Mouse (Mus musculus): Measurements from ENCODE around the gene Jak1. TPM values are rescaled to one million over a fixed set of nuclear protein-coding genes. Genes with fewer than 3 reads are reported as not detected.

Gene Jak1
- polyA plus RNA-seq, 1 experiment from 2014 or later = 68.0 TPM

GRCm38 (mm10) chr4:101263968-101264740 is 928 bp downstream of the Jak1 start:
- peak overlapping the region; percentile 86 for H3K9ac ChIP-seq (ENCODE audit: low read depth, low read length)
- peak; percentile 44 for ATAC-seq (ENCODE audit: low FRiP score)
- H3K9me3 ChIP-seq (ENCODE audit: control insufficient read depth, low read length) = no peaks in the 10 kb centered on the region
- H3K4me3 ChIP-seq (ENCODE audit: low read depth, low read length) = peak overlapping the region; percentile 93
- no peaks in the 10 kb centered on the region for H3K4me1 ChIP-seq (replicated peaks; ENCODE audit: control insufficient read depth, insufficient read depth, low read length)
- no peaks in the 10 kb centered on the region for H3K27me3 ChIP-seq (ENCODE audit: control insufficient read depth, insufficient read depth, low read length)
- DNase-seq (ENCODE audit: low spot score) = no peak
- no peaks in the 10 kb centered on the region for H3K36me3 ChIP-seq (ENCODE audit: control insufficient read depth, insufficient read depth, low read length)
- peak overlapping the region; percentile 72 for H3K27ac ChIP-seq (ENCODE audit: low read depth, low read length)
- 8% methylated on average over 26 of the region's 26 CpGs for WGBS
- peak overlapping the region; percentile 74 for H3K4me2 ChIP-seq (replicated peaks; ENCODE audit: low read depth, low read length)

GRCm38 (mm10) chr4:101261596-101261995 is 3.5 kb downstream of the Jak1 start:
- no peaks in the 10 kb centered on the region for H3K4me1 ChIP-seq (replicated peaks; ENCODE audit: control insufficient read depth, insufficient read depth, low read length)
- no peaks in the 10 kb centered on the region for H3K36me3 ChIP-seq (ENCODE audit: control insufficient read depth, insufficient read depth, low read length)
- no peaks in the 10 kb centered on the region for H3K27me3 ChIP-seq (ENCODE audit: control insufficient read depth, insufficient read depth, low read length)
- no peak for DNase-seq (ENCODE audit: low spot score)
- H3K4me2 ChIP-seq (replicated peaks; ENCODE audit: low read depth, low read length) = no peak overlapping the region
- no peak overlapping the region for H3K4me3 ChIP-seq (ENCODE audit: low read depth, low read length)
- no peak overlapping the region for H3K27ac ChIP-seq (ENCODE audit: low read depth, low read length)
- ATAC-seq (ENCODE audit: low FRiP score) = no peak
- no peaks in the 10 kb centered on the region for H3K9me3 ChIP-seq (ENCODE audit: control insufficient read depth, low read length)
- 85% methylated on average over 5 of the region's 5 CpGs for WGBS
- no peak overlapping the region for H3K9ac ChIP-seq (ENCODE audit: low read depth, low read length)

GRCm38 (mm10) chr4:101260744-101261291 is 4.3 kb downstream of the Jak1 start:
- Histone ChIP-seq H3K4me1 (replicated peaks; ENCODE audit: control insufficient read depth, insufficient read depth, low read length) (no peaks in the 10 kb centered on the region), H3K27ac (ENCODE audit: low read depth, low read length) (no peak overlapping the region), H3K9me3 (ENCODE audit: control insufficient read depth, low read length) (no peaks in the 10 kb centered on the region), H3K9ac (ENCODE audit: low read depth, low read length) (no peak overlapping the region), H3K4me2 (replicated peaks; ENCODE audit: low read depth, low read length) (no peak overlapping the region), H3K27me3 (ENCODE audit: control insufficient read depth, insufficient read depth, low read length) (no peaks in the 10 kb centered on the region), H3K4me3 (ENCODE audit: low read depth, low read length) (no peak overlapping the region), H3K36me3 (ENCODE audit: control insufficient read depth, insufficient read depth, low read length) (no peaks in the 10 kb centered on the region)
- DNase-seq (ENCODE audit: low spot score) (no peak), ATAC-seq (ENCODE audit: low FRiP score) (no peak)
- 87% methylated on average over 8 of the region's 8 CpGs for WGBS

- H3K9ac ChIP-seq (ENCODE audit: low read depth, low read length) = no peak overlapping the region
- no peaks in the 10 kb centered on the region for H3K27me3 ChIP-seq (ENCODE audit: control insufficient read depth, insufficient read depth, low read length)
- 87% methylated on average over 3 of the region's 3 CpGs for WGBS
- H3K4me2 ChIP-seq (replicated peaks; ENCODE audit: low read depth, low read length) = no peak overlapping the region
- H3K4me3 ChIP-seq (ENCODE audit: low read depth, low read length) = no peak overlapping the region
- no peaks in the 10 kb centered on the region for H3K9me3 ChIP-seq (ENCODE audit: control insufficient read depth, low read length)
- no peaks in the 10 kb centered on the region for H3K36me3 ChIP-seq (ENCODE audit: control insufficient read depth, insufficient read depth, low read length)
- H3K4me1 ChIP-seq (replicated peaks; ENCODE audit: control insufficient read depth, insufficient read depth, low read length) = no peaks in the 10 kb centered on the region
- DNase-seq (ENCODE audit: low spot score) (no peak), ATAC-seq (ENCODE audit: low FRiP score) (no peak)
- H3K27ac ChIP-seq (ENCODE audit: low read depth, low read length) = no peak overlapping the region
Measured at GRCm38 (mm10) chr4:101256526-101257210, 8.4 kb downstream of the Jak1 start.

GRCm38 (mm10) chr4:101254606-101255349 is 10.3 kb downstream of the Jak1 start:
- no peak for DNase-seq (ENCODE audit: low spot score)
- H3K27ac ChIP-seq (ENCODE audit: low read depth, low read length) = no peak overlapping the region
- H3K9me3 ChIP-seq (ENCODE audit: control insufficient read depth, low read length) = no peaks in the 10 kb centered on the region
- no peaks in the 10 kb centered on the region for H3K36me3 ChIP-seq (ENCODE audit: control insufficient read depth, insufficient read depth, low read length)
- H3K4me1 ChIP-seq (replicated peaks; ENCODE audit: control insufficient read depth, insufficient read depth, low read length) = no peaks in the 10 kb centered on the region
- no peak overlapping the region for H3K9ac ChIP-seq (ENCODE audit: low read depth, low read length)
- no peaks in the 10 kb centered on the region for H3K27me3 ChIP-seq (ENCODE audit: control insufficient read depth, insufficient read depth, low read length)
- 83% methylated on average over 8 of the region's 8 CpGs for WGBS
- H3K4me3 ChIP-seq (ENCODE audit: low read depth, low read length) = no peak overlapping the region
- no peak for ATAC-seq (ENCODE audit: low FRiP score)
- H3K4me2 ChIP-seq (replicated peaks; ENCODE audit: low read depth, low read length) = no peak overlapping the region

- Histone ChIP-seq H3K27me3 (ENCODE audit: control insufficient read depth, insufficient read depth, low read length) (no peaks in the 10 kb centered on the region), H3K4me2 (replicated peaks; ENCODE audit: low read depth, low read length) (no peak overlapping the region), H3K9me3 (ENCODE audit: control insufficient read depth, low read length) (no peaks in the 10 kb centered on the region), H3K4me3 (ENCODE audit: low read depth, low read length) (no peak overlapping the region), H3K36me3 (ENCODE audit: control insufficient read depth, insufficient read depth, low read length) (no peaks in the 10 kb centered on the region), H3K9ac (ENCODE audit: low read depth, low read length) (no peak overlapping the region), H3K27ac (ENCODE audit: low read depth, low read length) (no peak overlapping the region), H3K4me1 (replicated peaks; ENCODE audit: control insufficient read depth, insufficient read depth, low read length) (no peaks in the 10 kb centered on the region)
- ATAC-seq (ENCODE audit: low FRiP score) (no peak), DNase-seq (ENCODE audit: low spot score) (no peak)
- 86% methylated on average over 7 of the region's 7 CpGs for WGBS
Measured at GRCm38 (mm10) chr4:101254015-101254414, 11.1 kb downstream of the Jak1 start.

- no peaks in the 10 kb centered on the region for H3K27me3 ChIP-seq (ENCODE audit: control insufficient read depth, insufficient read depth, low read length)
- H3K9ac ChIP-seq (ENCODE audit: low read depth, low read length) = no peak overlapping the region
- ATAC-seq (ENCODE audit: low FRiP score) (no peak), DNase-seq (ENCODE audit: low spot score) (no peak)
- no peak overlapping the region for H3K4me3 ChIP-seq (ENCODE audit: low read depth, low read length)
- no peak overlapping the region for H3K27ac ChIP-seq (ENCODE audit: low read depth, low read length)
- H3K36me3 ChIP-seq (ENCODE audit: control insufficient read depth, insufficient read depth, low read length) = no peaks in the 10 kb centered on the region
- 81% methylated on average over 13 of the region's 13 CpGs for WGBS
- H3K9me3 ChIP-seq (ENCODE audit: control insufficient read depth, low read length) = no peaks in the 10 kb centered on the region
- no peaks in the 10 kb centered on the region for H3K4me1 ChIP-seq (replicated peaks; ENCODE audit: control insufficient read depth, insufficient read depth, low read length)
- H3K4me2 ChIP-seq (replicated peaks; ENCODE audit: low read depth, low read length) = no peak overlapping the region
Measured at GRCm38 (mm10) chr4:101252781-101253622, 12.1 kb downstream of the Jak1 start.

GRCm38 (mm10) chr4:101252016-101252415 is 13.1 kb downstream of the Jak1 start:
- Histone ChIP-seq H3K4me3 (ENCODE audit: low read depth, low read length) (no peak overlapping the region), H3K9me3 (ENCODE audit: control insufficient read depth, low read length) (no peaks in the 10 kb centered on the region), H3K4me2 (replicated peaks; ENCODE audit: low read depth, low read length) (no peak overlapping the region), H3K27me3 (ENCODE audit: control insufficient read depth, insufficient read depth, low read length) (no peaks in the 10 kb centered on the region), H3K36me3 (ENCODE audit: control insufficient read depth, insufficient read depth, low read length) (no peaks in the 10 kb centered on the region), H3K27ac (ENCODE audit: low read depth, low read length) (no peak overlapping the region), H3K4me1 (replicated peaks; ENCODE audit: control insufficient read depth, insufficient read depth, low read length) (no peaks in the 10 kb centered on the region), H3K9ac (ENCODE audit: low read depth, low read length) (no peak overlapping the region)
- ATAC-seq (ENCODE audit: low FRiP score) (no peak), DNase-seq (ENCODE audit: low spot score) (no peak)

All from hindbrain, embryonic 11.5 days (tissue).